ENCODE assay signal across 9 mouse cellular contexts in genomic region chr1:86502221-86503048, GRCm38 (mm10). TPM values are rescaled to one million over a fixed set of nuclear protein-coding genes. Genes with fewer than 3 reads are reported as not detected.
DNase-seq lines count a peak whose midpoint lies in the region; ATAC-seq lines count a peak whose summit lies in the region.
"Had no signal": no experiment of that assay in that cellular context is flagged by ENCODE, and none has a peak within 500 bp of the region (broad histone marks: within the 10 kb centered on the region; RNA-seq: fewer than 3 reads in every experiment).

No protein-coding gene starts in this region.

- H3K9ac ChIP-seq in lung, embryonic 16.5 days (ENCODE audit: low read length), result peak overlapping the region; percentile 64
- H3K9ac ChIP-seq in limb, embryonic 12.5 days (replicated peaks), result peak overlapping the region; percentile 63; the same call in 1 of the 2 replicates

- 24% methylated on average over 15 of the region's 17 CpGs for WGBS in lung, embryonic 16.5 days
- 21% methylated on average over 11 of the region's 17 CpGs for WGBS in limb, embryonic 12.5 days

- H3K27me3 ChIP-seq in lung, embryonic 16.5 days (ENCODE audit: control insufficient read depth, insufficient read depth, low read depth, low read length), result no peaks in the 10 kb centered on the region
- no peaks in the 10 kb centered on the region for H3K27me3 ChIP-seq in limb, embryonic 12.5 days

- DNase-seq in cerebellum, adult 9-11 months, result peak; percentile 61
- no peak for DNase-seq in cerebellum, adult 18-20 months
- no peak for DNase-seq in lung, postnatal 14 days
- peak; percentile 52 for DNase-seq in thymus, postnatal 0 days (ENCODE audit: low spot score)
- DNase-seq in adrenal gland, postnatal 14 days, result no peak
- no peak for DNase-seq in frontal cortex, postnatal 25 days (ENCODE audit: low spot score in 2 of 2)

- no peaks in the 10 kb centered on the region for H3K36me3 ChIP-seq in lung, embryonic 16.5 days (ENCODE audit: control insufficient read depth, insufficient read depth, low read length)
- no peaks in the 10 kb centered on the region for H3K36me3 ChIP-seq in limb, embryonic 12.5 days

- peaks cover 69% of the 10 kb centered on the region for H3K4me1 ChIP-seq in lung, embryonic 16.5 days (replicated peaks; ENCODE audit: control insufficient read depth, insufficient read depth, low read length)
- H3K4me1 ChIP-seq in limb, embryonic 12.5 days (replicated peaks), result peaks cover 46% of the 10 kb centered on the region

- no peak overlapping the region for H3K4me3 ChIP-seq in lung, embryonic 16.5 days (ENCODE audit: low read length)
- H3K4me3 ChIP-seq in limb, embryonic 12.5 days (replicated peaks), result 0 out of 2 replicates have a peak overlapping the region, but pooled peaks have one; percentile 2
- H3K4me3 ChIP-seq: erythroblast, embryonic 14.5 days had no signal

- peak overlapping the region; percentile 95 for H3K27ac ChIP-seq in lung, embryonic 16.5 days (ENCODE audit: low read length)
- peak overlapping the region; percentile 99 for H3K27ac ChIP-seq in limb, embryonic 12.5 days

- no peak for ATAC-seq in lung, embryonic 16.5 days (ENCODE audit: low read depth)
- no peak for ATAC-seq in limb, embryonic 12.5 days (ENCODE audit: insufficient number of reproducible peaks, insufficient read depth, low FRiP score, low TSS enrichment, low read depth)

- peak overlapping the region; percentile 32 for H3K4me2 ChIP-seq in lung, embryonic 16.5 days (ENCODE audit: low read depth, low read length)
- H3K4me2 ChIP-seq in limb, embryonic 12.5 days, result peak overlapping the region; percentile 62

- H3K9me3 ChIP-seq in lung, embryonic 16.5 days (ENCODE audit: control insufficient read depth, low read length), result no peaks in the 10 kb centered on the region
- no peaks in the 10 kb centered on the region for H3K9me3 ChIP-seq in limb, embryonic 12.5 days

RNA-seq across cellular contexts. Expression of gene Ptma, which starts 24.1 kb away (rescaled TPM):
- 2,358 and 2,609 TPM in 2 replicates for polyA plus RNA-seq in lung, embryonic 16.5 days (2015; fragmentation: Nextera tagmentation; extraction: Ambion mirVana)
- polyA plus RNA-seq in limb, embryonic 12.5 days (2016; fragmentation: Nextera tagmentation; extraction: Ambion mirVana), result 3,930 and 4,018 TPM in 2 replicates
- 3,795 and 4,477 TPM in 2 replicates for polyA plus RNA-seq in thymus, postnatal 0 days (2015; fragmentation: Nextera tagmentation; extraction: Ambion mirVana)
- total RNA-seq in adrenal gland, postnatal 14 days (2021), result 806 and 848 TPM in 2 replicates

Comparison
In these comparisons a context has a peak if more than half of its experiments do, and no peak if none do; other contexts are left out.
1. DNase-seq: peak in cerebellum, adult 9-11 months (single experiment) and thymus, postnatal 0 days (single experiment); none in cerebellum, adult 18-20 months (0 of 2), lung, postnatal 14 days (single experiment), adrenal gland, postnatal 14 days (single experiment) and frontal cortex, postnatal 25 days (0 of 2).